ENCODE assay signal across 18 mouse cellular contexts in the genomic region with DNA sequence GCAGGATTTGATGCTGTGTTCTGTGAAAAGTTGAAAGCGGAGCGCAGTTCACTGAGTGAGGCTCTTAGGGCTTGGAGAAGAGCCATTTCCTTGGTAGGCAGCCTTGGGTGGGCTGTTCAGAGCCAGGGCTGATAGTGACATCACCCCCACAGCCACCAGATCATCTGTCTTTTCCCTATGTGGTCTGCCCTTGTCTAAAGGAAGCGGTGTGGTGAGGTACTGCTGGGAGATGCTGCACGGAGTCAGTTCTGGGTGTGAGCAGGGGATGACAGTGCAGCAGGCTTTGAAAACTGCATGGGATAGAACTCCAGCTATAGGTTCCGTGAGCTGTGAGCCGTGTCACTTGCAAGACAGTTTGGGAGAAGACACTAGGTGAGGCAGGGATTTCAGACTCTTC. TPM values are rescaled to one million over a fixed set of nuclear protein-coding genes. Genes with fewer than 3 reads are reported as not detected.
DNase-seq lines count a peak whose midpoint lies in the region; ATAC-seq lines count a peak whose summit lies in the region.
"Had no signal": no experiment of that assay in that cellular context is flagged by ENCODE, and none has a peak within 500 bp of the region (broad histone marks: within the 10 kb centered on the region; RNA-seq: fewer than 3 reads in every experiment).

No protein-coding gene starts in this region.

- no peak overlapping the region for H3K9ac ChIP-seq in embryonic facial prominence, embryonic 11.5 days (replicated peaks; ENCODE audit: low read length)
- H3K9ac ChIP-seq: heart, embryonic 15.5 days; midbrain, embryonic 13.5 days; stomach, embryonic 15.5 days had no signal

- ATAC-seq in embryonic facial prominence, embryonic 11.5 days (replicated peaks; ENCODE audit: insufficient number of reproducible peaks, low FRiP score, low TSS enrichment, low read depth), result 0 out of 2 replicates have a peak, but pooled peaks have one; percentile 39
- ATAC-seq in megakaryocyte progenitor cell, adult 5-6 weeks (replicated peaks; ENCODE audit: poor library complexity), result peak; percentile 62
- ATAC-seq: forebrain, embryonic 14.5 days; midbrain, embryonic 13.5 days; Patski had no signal

- H3K4me2 ChIP-seq in embryonic facial prominence, embryonic 11.5 days (ENCODE audit: low read depth, low read length), result no peak overlapping the region
- H3K4me2 ChIP-seq: heart, embryonic 15.5 days; midbrain, embryonic 13.5 days; stomach, embryonic 15.5 days had no signal

- H3K4me3 ChIP-seq in embryonic facial prominence, embryonic 11.5 days (ENCODE audit: low read depth, low read length), result no peak overlapping the region
- no peak overlapping the region for H3K4me3 ChIP-seq in embryonic facial prominence, embryonic 10.5 days
- H3K4me3 ChIP-seq: erythroblast, embryonic 14.5 days; heart, embryonic 15.5 days; midbrain, embryonic 13.5 days; myocyte; stomach, embryonic 15.5 days had no signal

- H3K9me3 ChIP-seq in embryonic facial prominence, embryonic 11.5 days (replicated peaks; ENCODE audit: control insufficient read depth, low read length), result no peaks in the 10 kb centered on the region
- no peaks in the 10 kb centered on the region for H3K9me3 ChIP-seq in embryonic facial prominence, embryonic 10.5 days
- H3K9me3 ChIP-seq: heart, embryonic 15.5 days; midbrain, embryonic 13.5 days; stomach, embryonic 15.5 days had no signal

- no peaks in the 10 kb centered on the region; the same call in 1 of the 2 replicates for H3K4me1 ChIP-seq in embryonic facial prominence, embryonic 11.5 days (ENCODE audit: control insufficient read depth, insufficient read depth, low read length)
- H3K4me1 ChIP-seq in embryonic facial prominence, embryonic 10.5 days, result peaks cover 27% of the 10 kb centered on the region

- no peaks in the 10 kb centered on the region for H3K27me3 ChIP-seq in embryonic facial prominence, embryonic 11.5 days (ENCODE audit: control insufficient read depth, insufficient read depth, low read length)
- H3K27me3 ChIP-seq in embryonic facial prominence, embryonic 10.5 days (replicated peaks; ENCODE audit: low read depth, poor library complexity, severe bottlenecking), result no peaks in the 10 kb centered on the region
- H3K27me3 ChIP-seq: heart, embryonic 15.5 days; midbrain, embryonic 13.5 days; Patski; stomach, embryonic 15.5 days had no signal

- WGBS in embryonic facial prominence, embryonic 11.5 days, result 82% methylated on average over 6 of the region's 6 CpGs
- WGBS in embryonic facial prominence, embryonic 10.5 days, result 82% methylated on average over 6 of the region's 6 CpGs

- no peak for DNase-seq in embryonic facial prominence, embryonic 11.5 days (ENCODE audit: low spot score)
- DNase-seq in embryonic facial prominence, embryonic 10.5 days (ENCODE audit: low spot score), result no peak
- peak; percentile 36 for DNase-seq in lung, postnatal 10 days
- no peak for DNase-seq in lung, postnatal 36 days
- peak; percentile 13 for DNase-seq in T-cell, adult 2 months (ENCODE audit: low spot score)
- DNase-seq in layer of hippocampus, adult 9-10 months (ENCODE audit: low spot score), result no peak
- no peak for DNase-seq in frontal cortex, postnatal 36 days (ENCODE audit: low spot score in 2 of 2)
- DNase-seq: kidney, adult 9 months; kidney, postnatal 36 days; lung, adult 2 months had no signal

- no peaks in the 10 kb centered on the region for H3K36me3 ChIP-seq in embryonic facial prominence, embryonic 11.5 days (replicated peaks; ENCODE audit: control insufficient read depth, insufficient read depth, low read depth, low read length)
- H3K36me3 ChIP-seq in embryonic facial prominence, embryonic 10.5 days (replicated peaks), result no peaks in the 10 kb centered on the region
- H3K36me3 ChIP-seq: heart, embryonic 15.5 days; midbrain, embryonic 13.5 days; stomach, embryonic 15.5 days had no signal

- H3K27ac ChIP-seq in embryonic facial prominence, embryonic 11.5 days (replicated peaks; ENCODE audit: low read depth, low read length), result no peak overlapping the region
- no peak overlapping the region for H3K27ac ChIP-seq in embryonic facial prominence, embryonic 10.5 days (replicated peaks)
- H3K27ac ChIP-seq: heart, embryonic 15.5 days; midbrain, embryonic 13.5 days; stomach, embryonic 15.5 days had no signal

RNA-seq across cellular contexts. Expression of a gene that starts 45.1 kb away (rescaled TPM):
- polyA plus RNA-seq in embryonic facial prominence, embryonic 11.5 days (2014; fragmentation: Nextera tagmentation; extraction: Ambion mirVana), result 65.7 and 66.8 TPM in 2 replicates
- 47.3 and 52.9 TPM in 2 replicates for polyA plus RNA-seq in embryonic facial prominence, embryonic 10.5 days (2016; fragmentation: Nextera tagmentation; extraction: Ambion mirVana)
- 16.5 and 28.2 TPM in 2 replicates for total RNA-seq in megakaryocyte progenitor cell, adult 5-6 weeks (2015)
- 19.1 and 24.6 TPM in 2 replicates for total RNA-seq in megakaryocyte progenitor cell, adult 5-6 weeks (2017)

Comparison
In these comparisons a context has a peak if more than half of its experiments do, and no peak if none do; other contexts are left out.
1. DNase-seq: peak in lung, postnatal 10 days (single experiment) and T-cell, adult 2 months (single experiment); none in embryonic facial prominence, embryonic 11.5 days (single experiment), embryonic facial prominence, embryonic 10.5 days (single experiment), lung, postnatal 36 days (single experiment), layer of hippocampus, adult 9-10 months (single experiment) and frontal cortex, postnatal 36 days (0 of 2).